Mouse (Mus musculus): ENCODE data around the gene Acp4.
"Not testable (repeated sequence)": the region's sequence is repeated elsewhere in the genome, so short reads cannot be mapped to it uniquely, and the experiment has no call there.

Gene Acp4

GRCm38 (mm10) chr7:44262791-44263643, 5.8 kb upstream of the Acp4 start:
- DNase-seq, result peak; percentile 94

- DNase-seq, result no peak
These were observed 4.0 kb upstream of the Acp4 start, which contains the start of gene Gm15517 for GRCm38 (mm10) chr7:44261147-44261546. Gm15517 (plus strand) TSS chr7:44261447.

- DNase-seq, result no peak
These were observed 3.2 kb upstream of the Acp4 start for GRCm38 (mm10) chr7:44260410-44260809.

GRCm38 (mm10) chr7:44254930-44255329, 2.2 kb downstream of the Acp4 start:
- no peak for DNase-seq

DNA sequence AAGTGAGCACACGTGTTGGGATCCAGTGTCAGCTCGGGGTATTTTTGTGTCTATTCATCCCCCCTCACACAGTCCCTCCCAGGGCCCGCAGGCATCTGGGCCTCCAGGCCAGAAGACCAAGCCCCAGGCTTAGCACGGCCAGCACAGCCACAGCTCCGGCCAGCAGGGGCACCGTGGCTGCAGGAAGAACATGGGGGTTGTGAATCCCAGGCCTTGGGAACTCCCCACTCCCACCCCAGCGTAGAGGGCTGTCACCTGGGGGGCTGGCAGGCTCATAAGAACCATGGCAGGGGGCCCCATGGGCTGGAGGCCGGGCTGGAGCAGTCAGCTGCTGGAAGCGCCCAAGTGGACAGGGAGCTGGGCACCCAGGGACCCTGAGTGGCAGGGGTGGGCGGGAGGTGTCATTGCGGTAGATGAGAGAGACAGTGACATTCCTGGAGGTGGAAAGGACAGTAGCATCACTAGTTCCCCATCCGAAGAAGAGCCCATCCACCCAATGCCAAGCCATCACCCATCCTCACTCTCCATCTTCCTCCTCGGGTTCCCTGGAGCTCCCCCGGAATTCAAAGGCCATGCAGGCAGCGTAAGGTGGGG, 4.1 kb downstream of the Acp4 start:
- DNase-seq, result no peak

DNA sequence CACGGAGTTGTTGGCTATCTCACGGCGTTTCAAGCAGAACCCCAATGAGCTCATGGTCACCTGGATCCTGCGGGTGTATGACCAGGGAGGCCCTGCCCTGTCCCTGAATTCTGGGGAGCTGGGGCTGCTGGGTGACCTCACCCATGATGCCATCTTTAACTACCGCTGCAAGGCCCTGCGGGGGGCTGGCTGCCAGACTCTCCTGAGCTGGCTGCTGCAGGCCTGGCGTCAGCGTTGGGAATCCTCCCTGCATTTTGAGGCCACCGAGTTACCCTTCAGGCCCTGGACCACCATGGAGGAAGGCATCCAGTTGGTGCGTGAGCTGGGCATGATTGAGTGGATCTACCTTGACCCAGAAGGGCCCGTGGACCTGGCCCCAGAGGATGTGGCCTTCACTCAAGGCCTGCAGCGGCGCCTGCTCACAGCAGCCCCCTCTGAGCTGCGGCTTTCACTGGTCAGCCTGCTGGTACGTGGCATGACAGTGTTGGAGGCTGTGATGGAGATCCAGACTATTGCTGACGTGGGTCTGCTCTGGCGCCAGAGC, 6.4 kb downstream of the Acp4 start:
- DNase-seq, result not testable (repeated sequence)

GRCm38 (mm10) chr7:44249248-44249647, 7.9 kb downstream of the Acp4 start:
- DNase-seq, result no peak

DNA sequence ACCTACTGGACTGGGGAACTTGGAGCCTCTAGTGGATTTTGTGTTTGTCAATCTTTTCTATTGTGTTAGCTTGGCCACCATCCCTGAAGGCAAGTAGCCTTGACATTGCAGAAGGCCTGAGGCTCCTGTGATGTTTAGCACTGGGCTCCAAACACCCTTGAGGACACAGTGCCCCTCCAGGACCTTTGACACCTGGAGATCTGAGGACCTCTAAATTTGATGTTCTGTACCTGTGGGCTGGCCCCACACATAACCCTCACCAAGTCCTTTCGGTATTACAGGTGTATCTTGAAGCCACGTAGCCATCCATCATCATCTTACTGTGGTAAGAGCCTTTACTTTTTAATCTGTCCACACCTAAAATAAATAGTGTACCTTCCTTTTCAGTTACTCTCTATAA, 9.2 kb downstream of the Acp4 start:
- DNase-seq, result no peak

DNA sequence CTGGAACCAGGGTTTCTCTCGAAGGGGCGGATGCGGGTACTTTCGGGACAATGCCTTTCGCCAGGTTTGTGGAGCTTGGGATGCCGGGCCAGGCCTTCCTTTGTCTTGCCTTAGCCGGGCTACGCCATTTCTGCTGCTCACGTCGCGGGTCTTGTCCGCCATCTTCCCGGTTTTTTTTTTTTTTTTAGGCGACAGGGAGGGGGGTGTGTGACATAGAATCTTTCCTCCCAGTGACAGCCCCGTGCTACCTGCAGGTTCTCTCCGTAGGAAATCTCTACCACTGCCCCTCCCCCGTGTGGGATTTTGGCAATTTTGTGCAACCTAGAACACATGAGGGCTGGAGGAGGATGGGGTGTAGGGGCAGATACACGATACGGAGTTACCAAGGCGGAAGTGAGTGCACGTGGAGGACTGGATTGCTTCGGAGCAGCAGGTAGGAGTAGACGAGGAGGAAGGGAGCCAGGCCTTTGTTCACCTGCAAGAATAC, 10.2 kb downstream of the Acp4 start:
- peak; percentile 66 for DNase-seq

DNA sequence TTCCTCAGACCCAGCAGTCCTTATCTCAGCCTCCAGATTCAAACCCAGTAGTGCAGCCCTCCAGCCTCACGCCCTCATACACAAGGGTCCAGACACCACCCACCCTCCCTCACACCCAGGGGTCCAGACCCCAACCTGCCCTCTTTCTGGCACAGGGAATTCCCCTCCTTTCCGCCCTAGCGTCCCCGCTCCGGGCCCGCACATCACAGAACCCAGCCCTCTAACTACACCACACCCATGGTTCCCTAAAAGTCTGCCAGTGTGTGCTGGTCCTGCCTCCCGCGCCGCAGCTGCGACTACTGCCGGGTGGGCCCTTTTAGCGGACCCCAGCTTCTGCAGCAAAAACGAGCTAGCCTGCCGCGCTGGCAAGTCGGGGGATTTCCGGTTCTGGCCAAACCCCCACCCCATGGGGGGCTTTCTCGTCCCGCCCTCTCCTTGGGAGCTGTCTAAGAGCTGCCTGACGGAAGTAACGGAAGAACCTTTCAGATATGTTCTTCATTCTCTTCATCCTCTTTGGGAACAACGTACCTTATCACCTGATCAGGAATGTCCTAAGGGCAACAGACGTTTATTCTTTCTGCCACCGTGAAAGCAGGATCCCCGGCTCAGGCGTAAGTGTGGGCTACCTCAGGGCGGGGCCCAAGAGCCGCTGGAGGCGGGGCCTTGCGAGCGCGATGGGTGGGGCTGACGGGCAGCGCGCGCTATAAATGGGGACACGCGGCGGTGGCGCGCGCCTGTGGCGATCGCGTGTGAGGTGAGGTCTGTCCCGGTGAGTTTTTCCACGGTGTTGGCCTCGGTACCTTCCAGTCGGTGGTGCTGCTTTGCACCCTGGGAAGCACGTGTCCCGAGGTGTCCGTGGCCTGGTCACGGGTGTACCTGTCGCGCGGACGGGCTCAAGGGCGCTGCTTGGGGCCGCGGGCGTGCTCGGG, 10.9 kb downstream of the Acp4 start, which contains the start of the genes 1700028J19Rik and 2410002F23Rik:
TSS of gene 1700028J19Rik (minus strand) at position 641 of the 929 bp plus-strand sequence.
TSS of gene 2410002F23Rik (plus strand) at position 668 of the 929 bp plus-strand sequence.
- DNase-seq, result peak; percentile 94

GRCm38 (mm10) chr7:44244080-44244479, 13.1 kb downstream of the Acp4 start:
- no peak for DNase-seq

DNA sequence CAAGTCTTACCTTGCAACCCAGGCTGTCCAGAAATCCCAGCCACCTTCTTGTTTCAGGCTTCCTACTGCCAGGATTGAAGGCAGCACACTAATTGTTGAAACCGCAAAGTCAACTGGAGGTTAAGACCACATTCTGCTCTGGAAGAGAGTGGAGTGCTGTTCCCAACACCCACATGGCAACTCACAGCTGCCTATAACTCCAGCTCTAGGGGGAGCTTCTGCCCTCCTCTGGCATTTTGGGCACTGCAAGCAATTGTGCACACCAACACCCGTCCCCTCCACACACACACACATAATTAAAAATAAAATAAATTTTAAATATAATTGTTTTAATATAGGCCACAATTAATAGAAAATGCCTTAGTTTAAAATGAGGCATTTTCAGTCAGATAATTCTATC, 16.0 kb downstream of the Acp4 start:
- no peak for DNase-seq

DNA sequence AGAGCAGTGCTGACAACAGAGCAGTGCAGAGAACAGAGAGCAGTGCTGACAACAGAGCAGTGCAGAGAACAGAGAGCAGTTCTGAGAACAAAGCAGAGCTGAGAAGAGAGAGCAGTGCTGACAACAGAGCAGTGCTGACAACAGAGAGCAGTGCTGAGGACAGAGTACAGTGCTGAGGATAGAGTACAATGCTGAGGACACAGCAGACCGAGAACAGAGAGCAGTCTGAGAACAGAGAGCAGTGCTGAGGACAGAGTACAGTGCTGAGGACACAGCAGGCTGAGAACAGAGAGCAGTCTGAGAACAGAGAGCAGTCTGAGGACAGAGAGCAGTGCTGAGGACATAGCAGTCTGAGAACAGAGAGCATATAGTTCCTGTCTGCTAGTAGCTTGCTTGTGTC, 16.5 kb downstream of the Acp4 start:
- no peak for DNase-seq

DNA sequence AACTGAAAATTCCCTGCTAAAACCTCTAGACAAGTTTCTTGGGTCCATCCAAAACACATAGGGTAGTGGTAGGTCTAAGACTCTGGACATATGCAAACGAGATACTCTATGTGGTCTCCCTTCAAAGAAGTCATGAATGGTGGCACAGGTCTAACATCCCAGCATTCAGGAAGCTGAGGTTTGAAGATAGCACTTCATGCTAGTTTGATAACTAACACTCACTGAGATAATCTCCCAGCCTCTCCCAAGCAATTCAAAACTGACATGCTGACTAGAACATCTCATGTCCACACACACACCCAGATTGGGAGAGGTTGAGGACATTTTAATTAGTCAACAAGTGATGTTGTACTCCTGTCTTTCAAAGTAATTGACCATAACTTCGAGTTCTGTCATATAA, 17.3 kb downstream of the Acp4 start:
- no peak for DNase-seq

DNA sequence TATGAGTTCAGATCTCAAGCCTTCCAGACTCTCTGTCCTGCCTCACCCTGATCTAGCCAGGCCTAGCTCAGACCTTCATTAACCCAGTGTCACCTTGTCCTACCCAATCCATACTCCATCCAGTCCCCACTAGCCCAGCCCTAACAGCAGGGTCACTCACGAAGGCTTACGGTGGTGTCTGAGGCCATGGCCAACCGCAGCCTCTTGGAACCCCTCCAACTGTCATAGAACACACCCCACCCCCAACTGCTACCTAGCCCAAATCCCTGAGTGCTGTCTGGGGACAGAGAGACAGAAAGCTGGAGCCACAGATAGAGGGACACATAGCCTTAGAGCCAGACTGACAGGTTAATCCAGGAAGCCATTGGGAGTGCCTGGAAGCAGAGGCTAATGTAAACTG, 21.3 kb downstream of the Acp4 start, which contains the start of gene Gm36864:
TSS of gene Gm36864 (plus strand) at position 269 of the 400 bp plus-strand sequence.
- no peak for DNase-seq

- DNase-seq, result no peak
These were observed 32.1 kb downstream of the Acp4 start, which contains the start of gene Klk1 for GRCm38 (mm10) chr7:44225076-44225475. Klk1 (plus strand) TSS chr7:44225360.

GRCm38 (mm10) chr7:44222335-44222734, 34.8 kb downstream of the Acp4 start:
- DNase-seq, result not testable (repeated sequence)

GRCm38 (mm10) chr7:44221601-44222000, 35.6 kb downstream of the Acp4 start:
- not testable (repeated sequence) for DNase-seq

- DNase-seq, result no peak
These were observed 41.5 kb downstream of the Acp4 start, which contains the start of gene Klk1b5 for GRCm38 (mm10) chr7:44215645-44216044. Klk1b5 (plus strand) TSS chr7:44215945.

DNA sequence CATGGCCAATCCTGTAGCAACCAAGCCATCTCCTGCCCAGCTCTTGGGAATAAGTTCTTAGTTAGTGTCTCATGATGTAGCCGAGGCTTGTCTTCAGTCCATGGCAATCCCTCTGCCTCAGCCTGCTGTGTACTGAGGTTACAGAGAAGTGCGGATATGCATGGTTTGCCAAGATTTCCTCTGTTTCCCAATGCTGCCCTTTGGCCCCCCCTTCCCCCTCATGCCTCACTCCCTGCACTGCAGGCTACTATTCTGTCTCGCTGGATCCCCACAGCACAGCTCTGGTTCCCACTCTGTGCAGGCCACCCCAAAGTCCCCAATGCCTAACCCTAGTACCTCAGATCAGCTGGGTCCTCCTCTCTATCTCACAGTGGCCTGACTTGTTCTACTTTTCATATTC, 48.9 kb downstream of the Acp4 start:
- no peak for DNase-seq

- not testable (repeated sequence) for DNase-seq
These were observed 50.0 kb downstream of the Acp4 start, which contains the start of gene Klk1b4 for GRCm38 (mm10) chr7:44207135-44207534. Klk1b4 (plus strand) TSS chr7:44207435.

All from thymus, postnatal 14 days (tissue).